Mouse (Mus musculus): Measurements from ENCODE around the gene Adora1. TPM values are rescaled to one million over a fixed set of nuclear protein-coding genes. Genes with fewer than 3 reads are reported as not detected.
"Not testable (repeated sequence)": the region's sequence is repeated elsewhere in the genome, so short reads cannot be mapped to it uniquely, and the experiment has no call there.

The Adora1 gene
- polyA plus RNA-seq, 1 experiment from 2014 or later, result 15.7 TPM

- no peak for ATAC-seq (replicated peaks)
- Histone ChIP-seq H3K4me2 (replicated peaks) (no peak overlapping the region), H3K36me3 (no peaks in the 10 kb centered on the region), H3K27ac (replicated peaks) (no peak overlapping the region), H3K27me3 (no peaks in the 10 kb centered on the region), H3K4me1 (peaks cover 7% of the 10 kb centered on the region; the same call in 1 of the 2 replicates), H3K9me3 (peaks cover 3% of the 10 kb centered on the region; the same call in 1 of the 2 replicates), H3K9ac (replicated peaks) (no peak overlapping the region), H3K4me3 (no peak overlapping the region)
- WGBS, result 89% methylated on average over 6 of the region's 6 CpGs
Measured at GRCm38 (mm10) chr1:134264341-134264740, 29.1 kb upstream of the Adora1 start.

DNA sequence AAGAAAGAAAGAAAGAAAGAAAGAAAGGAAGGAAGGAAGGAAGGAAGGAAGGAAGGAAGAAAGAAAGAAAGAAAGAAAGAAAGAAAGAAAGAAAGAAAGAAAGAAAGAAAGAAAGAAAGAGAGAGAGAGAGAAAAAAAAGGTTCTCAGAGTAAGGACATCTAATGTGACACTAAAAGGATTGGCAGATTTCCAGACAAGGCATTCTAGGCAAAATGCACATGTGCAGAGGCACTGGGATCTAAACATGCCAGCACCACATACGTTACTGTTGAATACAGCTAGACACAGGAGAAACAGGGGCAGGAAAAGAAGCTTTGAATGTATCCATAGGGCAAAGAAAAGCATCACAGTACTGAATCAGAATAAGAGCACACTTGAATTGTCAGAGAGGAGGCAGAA, 14.4 kb upstream of the Adora1 start:
- H3K9me3 ChIP-seq; H3K27me3 ChIP-seq; H3K27ac ChIP-seq (replicated peaks); H3K4me3 ChIP-seq; H3K36me3 ChIP-seq; H3K9ac ChIP-seq (replicated peaks); H3K4me1 ChIP-seq; H3K4me2 ChIP-seq (replicated peaks); ATAC-seq (replicated peaks): not testable (repeated sequence)
- WGBS, result 29% methylated on average over 1 of the region's 1 CpGs

DNA sequence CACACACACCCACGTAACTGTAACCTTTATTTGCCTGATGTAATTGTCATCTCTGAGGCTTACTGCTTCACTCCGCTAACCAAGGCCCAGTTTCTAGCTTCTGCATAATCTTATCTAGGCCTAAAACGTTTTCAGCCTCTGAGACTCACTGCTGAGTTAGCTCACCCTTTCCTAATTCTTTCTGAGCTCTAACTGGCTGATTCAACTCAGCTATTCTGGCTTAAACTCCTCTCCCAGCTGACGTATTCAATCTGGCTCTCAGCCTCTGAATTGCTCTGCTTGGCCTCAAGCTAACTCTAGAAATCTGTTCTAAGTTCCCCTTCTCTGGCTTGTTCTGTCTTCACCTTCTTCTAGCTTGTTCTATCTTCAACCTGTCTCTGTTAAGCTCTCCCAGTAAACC, 11.4 kb upstream of the Adora1 start:
- Histone ChIP-seq H3K27ac (replicated peaks) (no peak overlapping the region), H3K9me3 (no peaks in the 10 kb centered on the region), H3K4me3 (no peak overlapping the region), H3K9ac (replicated peaks) (no peak overlapping the region), H3K27me3 (no peaks in the 10 kb centered on the region), H3K4me2 (replicated peaks) (no peak overlapping the region), H3K4me1 (peaks cover 8% of the 10 kb centered on the region), H3K36me3 (no peaks in the 10 kb centered on the region)
- ATAC-seq (replicated peaks), result no peak
- 50% methylated on average over 4 of the region's 4 CpGs for WGBS

DNA sequence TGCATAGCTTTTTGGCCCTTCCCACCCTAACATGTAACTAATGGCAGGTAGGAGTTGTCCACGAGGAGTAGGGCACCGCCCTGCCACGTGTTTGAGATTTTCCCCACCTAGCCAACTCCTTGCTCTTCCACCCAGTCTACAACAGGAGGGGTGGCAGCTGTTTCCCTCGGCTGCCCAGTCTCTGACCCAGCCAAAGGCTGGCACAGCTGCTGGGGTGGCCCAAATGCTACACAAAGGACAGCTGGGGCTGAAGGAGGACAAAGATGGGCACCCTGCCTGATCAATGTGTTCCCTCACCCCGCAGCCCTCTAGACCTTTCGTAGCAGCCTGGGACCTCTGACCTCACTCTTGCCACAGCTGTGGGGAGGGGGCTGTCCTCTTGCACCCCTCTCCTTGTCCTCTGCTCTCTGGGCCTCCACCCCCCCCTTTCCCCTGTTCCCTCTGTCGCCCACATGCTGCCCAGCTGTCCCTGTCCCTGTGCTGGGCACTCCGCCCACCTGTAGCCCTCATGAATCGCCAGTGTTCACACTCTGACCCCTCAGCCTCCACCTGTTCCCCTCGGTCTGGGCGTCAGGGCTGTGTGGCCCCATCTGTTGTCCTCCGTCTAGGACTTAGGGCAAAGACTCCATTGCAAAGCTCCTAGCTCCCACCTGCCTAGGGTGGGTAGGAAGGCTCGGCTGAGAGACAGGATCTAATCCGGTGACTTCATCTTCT, 9.9 kb upstream of the Adora1 start:
- Histone ChIP-seq H3K36me3 (no peaks in the 10 kb centered on the region), H3K27ac (replicated peaks) (no peak overlapping the region), H3K9ac (replicated peaks) (no peak overlapping the region), H3K4me2 (replicated peaks) (no peak overlapping the region), H3K9me3 (no peaks in the 10 kb centered on the region), H3K27me3 (no peaks in the 10 kb centered on the region), H3K4me1 (peaks cover 8% of the 10 kb centered on the region), H3K4me3 (no peak overlapping the region)
- WGBS, result 81% methylated on average over 14 of the region's 14 CpGs
- ATAC-seq (replicated peaks), result no peak

GRCm38 (mm10) chr1:134243948-134244914, 9.0 kb upstream of the Adora1 start:
- no peak overlapping the region for H3K27ac ChIP-seq (replicated peaks)
- peaks cover 8% of the 10 kb centered on the region for H3K4me1 ChIP-seq
- peak; percentile 76 for ATAC-seq (replicated peaks)
- peak overlapping the region; percentile 42 for H3K4me2 ChIP-seq (replicated peaks)
- H3K4me3 ChIP-seq, result peak overlapping the region; percentile 21; the same call in 1 of the 2 replicates
- no peaks in the 10 kb centered on the region for H3K36me3 ChIP-seq
- no peaks in the 10 kb centered on the region for H3K27me3 ChIP-seq
- WGBS, result 24% methylated on average over 35 of the region's 35 CpGs
- peak overlapping the region; percentile 17; the same call in 1 of the 2 replicates for H3K9ac ChIP-seq (replicated peaks)
- H3K9me3 ChIP-seq, result no peaks in the 10 kb centered on the region

- ATAC-seq (replicated peaks), result no peak
- no peak overlapping the region for H3K9ac ChIP-seq (replicated peaks)
- H3K4me2 ChIP-seq (replicated peaks), result no peak overlapping the region
- no peak overlapping the region for H3K27ac ChIP-seq (replicated peaks)
- H3K4me1 ChIP-seq, result peaks cover 8% of the 10 kb centered on the region
- no peaks in the 10 kb centered on the region for H3K36me3 ChIP-seq
- H3K4me3 ChIP-seq, result no peak overlapping the region
- no peaks in the 10 kb centered on the region for H3K9me3 ChIP-seq
- WGBS, result 79% methylated on average over 6 of the region's 6 CpGs
- H3K27me3 ChIP-seq, result no peaks in the 10 kb centered on the region
Measured at GRCm38 (mm10) chr1:134243505-134243904, 8.3 kb upstream of the Adora1 start.

- Histone ChIP-seq H3K9me3 (no peaks in the 10 kb centered on the region), H3K36me3 (no peaks in the 10 kb centered on the region), H3K4me3 (no peak overlapping the region), H3K4me2 (replicated peaks) (no peak overlapping the region), H3K9ac (replicated peaks) (no peak overlapping the region), H3K4me1 (peaks cover 8% of the 10 kb centered on the region), H3K27ac (replicated peaks) (no peak overlapping the region), H3K27me3 (no peaks in the 10 kb centered on the region)
- no peak for ATAC-seq (replicated peaks)
- WGBS, result 74% methylated on average over 2 of the region's 2 CpGs
Measured at GRCm38 (mm10) chr1:134242286-134242685, 7.1 kb upstream of the Adora1 start.

DNA sequence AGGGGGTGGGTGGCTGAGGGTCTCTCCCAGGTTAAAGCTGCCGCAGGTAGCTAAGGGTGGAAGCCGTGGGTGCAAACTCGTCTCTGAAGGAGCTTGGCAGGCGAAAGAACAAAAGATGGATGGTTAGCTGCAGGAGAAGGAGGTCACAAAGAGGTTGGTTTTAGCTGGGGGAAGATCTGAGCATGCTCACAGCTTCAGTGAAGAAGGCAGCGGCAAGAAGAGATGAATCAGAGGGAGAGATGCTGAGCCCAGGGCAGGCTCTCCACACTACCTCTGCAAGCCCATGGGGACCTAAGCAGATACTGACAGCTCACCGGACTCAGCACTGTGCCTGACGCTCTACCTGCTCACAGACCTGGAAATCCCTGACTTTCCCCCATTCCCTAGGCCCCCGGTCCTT, 6.1 kb upstream of the Adora1 start:
- Histone ChIP-seq H3K4me1 (peaks cover 8% of the 10 kb centered on the region), H3K9me3 (no peaks in the 10 kb centered on the region), H3K9ac (replicated peaks) (no peak overlapping the region), H3K36me3 (no peaks in the 10 kb centered on the region), H3K4me2 (replicated peaks) (no peak overlapping the region), H3K27ac (replicated peaks) (no peak overlapping the region), H3K27me3 (peaks cover 5% of the 10 kb centered on the region; the same call in 1 of the 2 replicates), H3K4me3 (no peak overlapping the region)
- 77% methylated on average over 8 of the region's 8 CpGs for WGBS
- ATAC-seq (replicated peaks), result no peak

DNA sequence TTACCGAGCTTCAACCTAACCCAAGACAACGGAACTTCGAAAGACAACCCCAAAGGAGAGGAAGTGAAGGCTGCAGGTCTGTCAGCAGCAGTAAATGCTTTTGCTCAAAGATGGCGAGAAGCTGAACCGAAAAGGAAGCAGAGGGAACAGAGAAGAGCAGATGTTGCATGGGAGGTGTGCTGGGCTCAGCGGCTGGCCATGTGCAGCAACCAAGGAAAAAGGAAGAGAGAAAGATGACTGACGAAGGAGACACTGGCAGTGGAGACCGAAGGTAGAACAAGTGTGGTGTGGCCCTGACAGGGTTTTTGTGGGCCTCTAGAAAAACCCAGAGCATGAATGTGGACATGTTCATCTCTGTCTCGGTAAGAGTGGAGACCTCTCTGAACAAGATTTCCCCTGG, 5.5 kb upstream of the Adora1 start:
- Histone ChIP-seq H3K4me1 (peaks cover 10% of the 10 kb centered on the region), H3K9me3 (no peaks in the 10 kb centered on the region), H3K27ac (replicated peaks) (no peak overlapping the region), H3K4me2 (replicated peaks) (no peak overlapping the region), H3K27me3 (peaks cover 5% of the 10 kb centered on the region; the same call in 1 of the 2 replicates), H3K4me3 (no peak overlapping the region), H3K9ac (replicated peaks) (no peak overlapping the region), H3K36me3 (no peaks in the 10 kb centered on the region)
- no peak for ATAC-seq (replicated peaks)
- WGBS, result 87% methylated on average over 9 of the region's 9 CpGs

GRCm38 (mm10) chr1:134237438-134237837, 2.2 kb upstream of the Adora1 start:
- Histone ChIP-seq H3K4me3 (no peak overlapping the region), H3K27me3 (peaks cover 19% of the 10 kb centered on the region), H3K9ac (replicated peaks) (no peak overlapping the region), H3K36me3 (no peaks in the 10 kb centered on the region), H3K4me2 (replicated peaks) (no peak overlapping the region), H3K27ac (replicated peaks) (no peak overlapping the region), H3K4me1 (peaks cover 33% of the 10 kb centered on the region), H3K9me3 (no peaks in the 10 kb centered on the region)
- ATAC-seq (replicated peaks), result no peak
- whole genome bisulfite sequencing, result 85% methylated on average over 3 of the region's 3 CpGs

DNA sequence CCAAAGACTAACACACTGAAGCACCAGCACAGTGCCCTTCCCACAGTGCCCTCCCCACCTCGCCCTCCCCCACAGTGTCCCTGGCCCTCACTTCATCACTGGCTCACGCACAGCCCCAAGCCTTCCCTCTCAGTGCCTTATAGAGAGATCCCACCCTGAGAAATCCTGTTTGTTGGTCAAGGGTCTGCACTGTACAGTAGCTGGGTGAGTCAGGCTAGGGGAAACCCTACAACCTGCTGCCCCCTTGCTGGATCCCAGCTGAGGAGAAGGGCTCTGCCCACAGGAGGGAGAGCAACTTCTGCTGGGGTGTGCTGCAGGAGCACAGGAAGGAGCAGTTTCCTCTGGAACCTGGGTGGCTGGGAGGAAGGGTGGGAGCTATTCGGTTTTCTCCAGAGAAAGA, 911 bp upstream of the Adora1 start:
- H3K27me3 ChIP-seq, result peaks cover 19% of the 10 kb centered on the region
- peaks cover 37% of the 10 kb centered on the region for H3K4me1 ChIP-seq
- no peaks in the 10 kb centered on the region for H3K36me3 ChIP-seq
- no peaks in the 10 kb centered on the region for H3K9me3 ChIP-seq
- H3K27ac ChIP-seq (replicated peaks), result no peak overlapping the region
- H3K4me2 ChIP-seq (replicated peaks), result peak overlapping the region; percentile 81; the same call in 1 of the 2 replicates
- H3K4me3 ChIP-seq, result peak overlapping the region; percentile 49; the same call in 1 of the 2 replicates
- WGBS, result 31% methylated on average over 3 of the region's 3 CpGs
- no peak overlapping the region for H3K9ac ChIP-seq (replicated peaks)
- no peak for ATAC-seq (replicated peaks)

Measured in forebrain, embryonic 15.5 days (tissue).